Mouse (Mus musculus) hindbrain, embryonic 11.5 days (tissue): ENCODE measurements around the gene Ets2. TPM values are rescaled to one million over a fixed set of nuclear protein-coding genes. Genes with fewer than 3 reads are reported as not detected.
A peak's percentile ranks its signal among the peaks of the same experiment; 100 is the strongest.

Source experiments
- ATAC-seq: fragments of 200-750 bp; cut with Nextera tagmentation; 2 replicates; pipeline ENCODE4 v1.8.0; 2017; ENCODE audit warnings: mild to moderate bottlenecking, moderate TSS enrichment, moderate library complexity; ENCODE audit not compliant: low FRiP score
- DNase-seq: peaks from one replicate; pipeline ENCODE4 v3.0.0-alpha.2; 2015; ENCODE audit warnings: low spot score
- H3K27ac ChIP-seq: fragments of 300-500 bp; sonication (generic); 2 replicates; pipeline ENCODE4 v1.5.1; 2014; ENCODE audit warnings: mild to moderate bottlenecking, low read depth, low read length
- H3K27me3 ChIP-seq: fragments of 300-500 bp; sonication (generic); 2 replicates; pipeline ENCODE4 v1.6.1; 2014; ENCODE audit warnings: mild to moderate bottlenecking, low read length, moderate library complexity, mixed read lengths; ENCODE audit not compliant: control insufficient read depth, insufficient read depth
- H3K36me3 ChIP-seq: fragments of 300-500 bp; sonication (generic); 2 replicates; pipeline ENCODE4 v1.6.1; 2014; ENCODE audit warnings: mild to moderate bottlenecking, low read length, moderate library complexity, mixed read lengths; ENCODE audit not compliant: control insufficient read depth, insufficient read depth
- H3K4me1 ChIP-seq: fragments of 300-500 bp; sonication (generic); replicated peaks from 2 replicates; pipeline ENCODE4 v1.6.1; 2014; ENCODE audit warnings: low read length, mixed read lengths; ENCODE audit not compliant: control insufficient read depth, insufficient read depth
- H3K4me2 ChIP-seq: fragments of 300-500 bp; sonication (generic); replicated peaks from 2 replicates; pipeline ENCODE4 v1.6.1; 2014; ENCODE audit warnings: mild to moderate bottlenecking, low read depth, low read length
- H3K4me3 ChIP-seq: fragments of 300-500 bp; sonication (generic); 2 replicates; pipeline ENCODE4 v1.5.1; 2014; ENCODE audit warnings: low read depth, low read length
- H3K9ac ChIP-seq: fragments of 300-500 bp; sonication (generic); 2 replicates; pipeline ENCODE4 v1.6.1; 2014; ENCODE audit warnings: low read depth, low read length
- H3K9me3 ChIP-seq: fragments of 300-500 bp; sonication (generic); 2 replicates; pipeline ENCODE4 v1.6.1; 2016; ENCODE audit warnings: low read length; ENCODE audit not compliant: control insufficient read depth
- WGBS: fragments of 180-500 bp; shearing (Covaris S2); extraction: QIAGEN DNeasy Blood & Tissue Kit; methylation state at CpG from one replicate; pipeline ENCODE4 v1.1.7; 2014; 5-methylcytosine and 5-hydroxymethylcytosine counted together
- polyA plus RNA-seq: library from polyadenylated mRNA; unstranded; fragments of >200 nt; fragmentation: Nextera tagmentation; extraction: Ambion mirVana; gene quantifications from 2 replicates; pipeline ENCODE4 v1.2.1, GENCODE M21; 2014

Ets2 gene
- polyA plus RNA-seq, 1 experiment from 2014 or later, result 17.6 TPM

DNA sequence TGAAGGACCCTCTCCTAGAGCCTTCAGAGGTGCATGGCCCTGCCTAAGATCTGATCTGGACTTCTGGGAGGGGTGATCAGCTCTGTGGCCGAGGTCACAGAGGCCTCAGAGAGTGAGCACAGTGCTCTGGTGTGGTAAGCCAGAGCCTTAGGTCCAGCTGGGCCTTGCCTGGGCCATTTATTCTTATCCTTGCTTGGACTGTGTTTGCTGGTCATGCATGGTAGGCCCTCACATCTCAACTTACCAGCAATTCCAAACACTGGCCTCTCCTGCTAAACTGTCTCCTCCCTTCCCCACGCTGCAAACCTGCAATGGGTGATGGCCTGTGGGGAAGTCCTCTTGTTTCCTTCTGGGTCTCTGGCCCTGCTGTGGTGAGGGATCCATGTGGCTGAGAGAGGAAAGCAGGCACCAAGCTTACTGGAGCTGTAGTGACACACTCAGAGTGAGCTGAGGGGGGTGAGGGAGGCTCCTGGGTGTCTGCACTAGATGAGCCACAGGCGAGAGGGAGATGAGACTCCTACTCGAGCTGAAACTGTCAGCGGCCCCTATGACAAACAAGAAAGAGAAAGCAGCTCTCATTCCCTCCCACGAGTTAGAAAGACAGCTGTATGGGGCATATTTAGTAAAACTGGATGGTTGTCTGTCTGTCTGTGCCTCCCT, 36.3 kb upstream of the Ets2 start:
- H3K9ac ChIP-seq, result no peak overlapping the region
- no peak for DNase-seq
- WGBS, result 79% methylated on average over 6 of the region's 6 CpGs

DNA sequence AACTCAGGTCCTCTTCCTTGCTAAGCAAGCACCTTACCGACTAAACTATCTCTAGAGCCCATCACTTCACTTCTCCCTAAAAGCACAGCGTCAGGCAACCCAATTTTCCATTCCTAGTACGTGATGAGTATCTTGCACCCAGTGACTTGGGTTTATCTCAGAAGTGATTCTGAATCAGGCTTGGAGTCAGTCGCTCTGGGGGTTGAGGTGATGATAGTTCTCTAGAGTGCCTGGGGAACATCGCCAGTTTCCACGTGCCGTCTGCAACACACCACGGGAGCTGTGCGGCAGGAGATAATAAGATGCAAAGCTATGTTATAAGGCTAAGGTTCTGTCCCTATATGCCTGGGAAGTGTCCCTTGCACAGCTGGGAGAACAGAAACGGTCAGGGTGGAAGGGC, 35.6 kb upstream of the Ets2 start:
- Histone ChIP-seq H3K4me2 (no peak overlapping the region), H3K9ac (no peak overlapping the region), H3K4me3 (no peak overlapping the region), H3K4me1 (no peaks in the 10 kb centered on the region), H3K27me3 (no peaks in the 10 kb centered on the region), H3K36me3 (no peaks in the 10 kb centered on the region), H3K27ac (no peak overlapping the region), H3K9me3 (no peaks in the 10 kb centered on the region)
- DNase-seq, result no peak
- no peak for ATAC-seq
- 93% methylated on average over 10 of the region's 10 CpGs for WGBS

More for the DNA sequence above, 36.3 kb upstream of the Ets2 start:
- Histone ChIP-seq H3K27me3 (no peaks in the 10 kb centered on the region), H3K27ac (no peak overlapping the region), H3K9me3 (no peaks in the 10 kb centered on the region), H3K36me3 (no peaks in the 10 kb centered on the region), H3K4me3 (no peak overlapping the region), H3K4me1 (no peaks in the 10 kb centered on the region), H3K4me2 (no peak overlapping the region)
- ATAC-seq, result no peak

GRCm38 (mm10) chr16:95667395-95668150, 34.3 kb upstream of the Ets2 start:
- DNase-seq (no peak), ATAC-seq (no peak)
- H3K27ac ChIP-seq, result no peak overlapping the region
- H3K36me3 ChIP-seq, result no peaks in the 10 kb centered on the region
- no peak overlapping the region for H3K4me2 ChIP-seq
- WGBS, result 66% methylated on average over 11 of the region's 11 CpGs
- H3K9ac ChIP-seq, result no peak overlapping the region
- no peaks in the 10 kb centered on the region for H3K4me1 ChIP-seq
- no peaks in the 10 kb centered on the region for H3K9me3 ChIP-seq
- no peaks in the 10 kb centered on the region for H3K27me3 ChIP-seq
- no peak overlapping the region for H3K4me3 ChIP-seq

DNA sequence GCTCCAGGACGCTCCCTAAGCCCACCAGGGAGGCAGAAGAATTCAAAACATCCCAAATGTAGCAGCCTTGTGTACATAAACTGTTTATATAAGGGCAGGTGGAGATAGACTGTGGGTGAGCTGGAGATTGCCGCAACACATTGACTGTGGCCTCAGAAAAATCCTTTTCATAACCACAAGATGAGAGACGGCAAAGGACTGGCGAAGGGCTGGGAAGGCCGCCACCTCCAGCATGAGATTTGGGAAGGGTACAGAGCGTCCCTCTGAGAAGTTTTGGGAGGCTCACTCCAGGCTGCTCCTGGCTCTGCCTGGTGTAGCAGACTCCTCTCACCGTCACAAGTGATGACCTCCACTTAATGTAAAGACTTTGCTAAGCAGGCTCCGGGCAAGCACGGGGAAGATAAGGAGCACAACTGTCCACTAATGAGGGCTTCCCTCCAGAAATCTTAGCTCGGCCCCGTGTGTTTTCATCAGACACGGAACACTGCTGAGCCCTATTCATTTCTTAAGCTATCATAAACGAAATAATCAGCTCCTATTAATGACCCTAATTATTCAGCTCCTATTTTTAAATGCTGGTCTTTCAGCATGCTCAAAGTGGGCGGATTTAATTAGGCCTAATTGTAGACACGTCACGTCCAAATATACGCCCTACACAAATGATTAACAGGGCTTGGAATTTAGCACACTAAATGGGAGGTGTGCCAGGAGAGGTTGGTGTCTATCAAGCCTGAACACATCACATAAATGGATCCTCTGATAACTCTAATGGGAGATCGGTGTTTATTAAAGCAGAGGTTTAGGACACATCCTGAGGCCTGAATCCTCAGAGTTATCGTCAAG, 33.5 kb upstream of the Ets2 start:
- 69% methylated on average over 19 of the region's 19 CpGs for WGBS
- no peak overlapping the region for H3K9ac ChIP-seq
- no peak overlapping the region for H3K27ac ChIP-seq
- H3K9me3 ChIP-seq, result no peaks in the 10 kb centered on the region
- H3K27me3 ChIP-seq, result no peaks in the 10 kb centered on the region
- no peak for ATAC-seq
- no peak overlapping the region for H3K4me3 ChIP-seq
- no peak for DNase-seq
- H3K4me2 ChIP-seq, result no peak overlapping the region
- no peaks in the 10 kb centered on the region for H3K4me1 ChIP-seq
- H3K36me3 ChIP-seq, result no peaks in the 10 kb centered on the region

- no peaks in the 10 kb centered on the region for H3K36me3 ChIP-seq
- no peaks in the 10 kb centered on the region for H3K27me3 ChIP-seq
- no peak overlapping the region for H3K27ac ChIP-seq
- no peak overlapping the region for H3K9ac ChIP-seq
- no peak overlapping the region for H3K4me2 ChIP-seq
- no peak for DNase-seq
- WGBS, result 49% methylated on average over 5 of the region's 5 CpGs
- ATAC-seq, result no peak
- no peaks in the 10 kb centered on the region for H3K9me3 ChIP-seq
- H3K4me1 ChIP-seq, result no peaks in the 10 kb centered on the region
- H3K4me3 ChIP-seq, result no peak overlapping the region
These were observed 27.4 kb upstream of the Ets2 start for GRCm38 (mm10) chr16:95674452-95674921.

DNA sequence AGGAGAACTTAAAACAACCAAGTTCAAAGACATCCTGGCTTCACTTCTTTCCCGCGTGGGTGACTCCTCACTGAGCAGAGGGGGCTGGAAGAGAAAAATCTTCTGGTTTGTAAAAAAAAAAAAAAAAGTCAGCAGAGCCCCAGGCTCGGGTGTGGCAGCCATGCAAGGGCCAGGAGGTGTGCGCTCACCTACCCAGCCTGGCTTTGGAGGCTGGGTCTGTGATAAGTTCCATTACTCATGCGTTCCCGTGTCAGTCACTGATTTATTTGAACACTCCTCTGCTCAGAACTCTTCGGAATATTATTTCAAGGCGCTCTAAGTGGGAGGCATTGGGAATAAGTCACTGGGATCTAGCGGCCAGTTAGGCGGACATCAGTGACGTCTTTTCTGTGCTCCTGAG, 26.7 kb upstream of the Ets2 start:
- Histone ChIP-seq H3K4me1 (no peaks in the 10 kb centered on the region), H3K27ac (no peak overlapping the region), H3K9me3 (no peaks in the 10 kb centered on the region), H3K9ac (no peak overlapping the region), H3K27me3 (no peaks in the 10 kb centered on the region), H3K4me2 (no peak overlapping the region), H3K4me3 (no peak overlapping the region), H3K36me3 (no peaks in the 10 kb centered on the region)
- no peak for DNase-seq
- 75% methylated on average over 11 of the region's 11 CpGs for WGBS
- no peak for ATAC-seq

GRCm38 (mm10) chr16:95676668-95677067, 25.2 kb upstream of the Ets2 start:
- H3K4me3 ChIP-seq, result no peak overlapping the region
- H3K9ac ChIP-seq, result no peak overlapping the region
- H3K9me3 ChIP-seq, result no peaks in the 10 kb centered on the region
- no peak for ATAC-seq
- no peaks in the 10 kb centered on the region for H3K36me3 ChIP-seq
- WGBS, result 71% methylated on average over 3 of the region's 3 CpGs
- H3K27ac ChIP-seq, result no peak overlapping the region
- H3K4me2 ChIP-seq, result no peak overlapping the region
- no peaks in the 10 kb centered on the region for H3K27me3 ChIP-seq
- peak; percentile 32 for DNase-seq
- H3K4me1 ChIP-seq, result no peaks in the 10 kb centered on the region

GRCm38 (mm10) chr16:95682431-95682892, 19.4 kb upstream of the Ets2 start:
- Histone ChIP-seq H3K4me2 (no peak overlapping the region), H3K4me3 (no peak overlapping the region), H3K27me3 (no peaks in the 10 kb centered on the region), H3K9ac (no peak overlapping the region), H3K27ac (no peak overlapping the region), H3K9me3 (no peaks in the 10 kb centered on the region), H3K36me3 (no peaks in the 10 kb centered on the region), H3K4me1 (no peaks in the 10 kb centered on the region)
- DNase-seq (no peak), ATAC-seq (no peak)
- WGBS, result 83% methylated on average over 6 of the region's 6 CpGs
